Mouse (Mus musculus) cerebellum, adult 8-10 months (tissue): ENCODE data around the gene Dazap1.

Source experiments
- DNase-seq: peaks from one replicate; pipeline ENCODE4 v3.0.0; 2022

Dazap1 gene

GRCm38 (mm10) chr10:80273847-80274246, 12.6 kb downstream of the Dazap1 start:
- DNase-seq, result no peak

- no peak for DNase-seq
Observed at GRCm38 (mm10) chr10:80276238-80276637, 15.0 kb downstream of the Dazap1 start.

GRCm38 (mm10) chr10:80278390-80278789, 17.1 kb downstream of the Dazap1 start:
- DNase-seq, result no peak

- no peak for DNase-seq
Observed at GRCm38 (mm10) chr10:80279273-80279672, 18.0 kb downstream of the Dazap1 start.

GRCm38 (mm10) chr10:80281304-80281703, 20.0 kb downstream of the Dazap1 start:
- no peak for DNase-seq

GRCm38 (mm10) chr10:80281921-80282371, 20.7 kb downstream of the Dazap1 start:
- DNase-seq, result no peak

GRCm38 (mm10) chr10:80282481-80283441, 21.5 kb downstream of the Dazap1 start:
- DNase-seq, result no peak

GRCm38 (mm10) chr10:80285222-80286070, 24.2 kb downstream of the Dazap1 start:
- no peak for DNase-seq

- no peak for DNase-seq
Observed at GRCm38 (mm10) chr10:80288097-80288496, 26.8 kb downstream of the Dazap1 start.

GRCm38 (mm10) chr10:80288657-80289056, 27.4 kb downstream of the Dazap1 start:
- DNase-seq, result no peak

- DNase-seq, result peak; percentile 92
Observed at GRCm38 (mm10) chr10:80292251-80293146, 31.2 kb downstream of the Dazap1 start, which contains the start of gene Rps15. TSS of gene Rps15 (plus strand) at chr10:80292453.

GRCm38 (mm10) chr10:80293325-80293724, 32.0 kb downstream of the Dazap1 start:
- DNase-seq, result no peak

GRCm38 (mm10) chr10:80294311-80294710, 33.0 kb downstream of the Dazap1 start:
- no peak for DNase-seq

GRCm38 (mm10) chr10:80294788-80295303, 33.6 kb downstream of the Dazap1 start:
- no peak for DNase-seq

GRCm38 (mm10) chr10:80295618-80296425, 34.5 kb downstream of the Dazap1 start, which contains the start of gene Apc2:
TSS of gene Apc2 (plus strand) at chr10:80295977.
- DNase-seq, result peak; percentile 86

- no peak for DNase-seq
Observed at GRCm38 (mm10) chr10:80296824-80297223, 35.5 kb downstream of the Dazap1 start.

GRCm38 (mm10) chr10:80297526-80298133, 36.3 kb downstream of the Dazap1 start:
- no peak for DNase-seq

GRCm38 (mm10) chr10:80298571-80299281, 37.4 kb downstream of the Dazap1 start:
- DNase-seq, result peak; percentile 91

GRCm38 (mm10) chr10:80299301-80299700, 38.0 kb downstream of the Dazap1 start:
- DNase-seq, result no peak

GRCm38 (mm10) chr10:80299824-80300223, 38.5 kb downstream of the Dazap1 start:
- no peak for DNase-seq
